Mouse (Mus musculus): ENCODE results near the gene Senp5. TPM values are rescaled to one million over a fixed set of nuclear protein-coding genes. Genes with fewer than 3 reads are reported as not detected.

The Senp5 gene
- 3.7 and 3.8 TPM in 2 replicates for polyA plus RNA-seq (2015; fragmentation: Nextera tagmentation; extraction: Ambion mirVana)

- peak within 1 kb of the TSS; percentile 83 for H3K4me3 ChIP-seq (ENCODE audit: low read depth, low read length)
- H3K9me3 ChIP-seq (ENCODE audit: low read length), result no peaks in the 10 kb centered on the region
- DNase-seq (peak; percentile 94), ATAC-seq (peak; percentile 97)
- TF ChIP-seq EP300 (IDR thresholded peaks at IDR 0.05; ENCODE audit: low read depth), result no peak
- TF ChIP-seq CTCF (IDR thresholded peaks at IDR 0.05; ENCODE audit: low read depth), result peak; percentile 52
- peaks cover 13% of the 10 kb centered on the region for H3K4me1 ChIP-seq (ENCODE audit: insufficient read depth)
- H3K36me3 ChIP-seq (replicated peaks; ENCODE audit: insufficient read depth, low read length), result no peaks in the 10 kb centered on the region
- H3K4me2 ChIP-seq (ENCODE audit: low read depth, low read length), result peak within 1 kb of the TSS; percentile 86
- H3K9ac ChIP-seq (replicated peaks), result peak within 1 kb of the TSS; percentile 89
- under 1% methylated on average over 64 of the region's 66 CpGs for WGBS (ENCODE audit: insufficient replicate concordance)
- peak within 1 kb of the TSS; percentile 86 for H3K27ac ChIP-seq (ENCODE audit: low read depth)
- no peaks in the 10 kb centered on the region for H3K27me3 ChIP-seq (ENCODE audit: insufficient read depth, low read length)
Measured at GRCm38 (mm10) chr16:32002509-32003477, at the start of gene Senp5. Gene Senp5 (minus strand): TSS chr16:32003287.

GRCm38 (mm10) chr16:32042367-32042766 lies 39.3 kb upstream of the Senp5 start:
- 89% methylated on average over 4 of the region's 4 CpGs for WGBS (ENCODE audit: insufficient replicate concordance)
- Histone ChIP-seq H3K27ac (ENCODE audit: low read depth) (no peak overlapping the region), H3K9me3 (ENCODE audit: low read length) (no peaks in the 10 kb centered on the region), H3K36me3 (replicated peaks; ENCODE audit: insufficient read depth, low read length) (peaks cover 61% of the 10 kb centered on the region), H3K27me3 (ENCODE audit: insufficient read depth, low read length) (no peaks in the 10 kb centered on the region), H3K4me2 (ENCODE audit: low read depth, low read length) (no peak overlapping the region), H3K4me1 (ENCODE audit: insufficient read depth) (no peaks in the 10 kb centered on the region), H3K9ac (replicated peaks) (no peak overlapping the region), H3K4me3 (ENCODE audit: low read depth, low read length) (no peak overlapping the region)
- no peak for ATAC-seq
- no peak for DNase-seq
- TF ChIP-seq EP300 (IDR thresholded peaks at IDR 0.05; ENCODE audit: low read depth) (no peak), CTCF (IDR thresholded peaks at IDR 0.05; ENCODE audit: low read depth) (peak; percentile 49)

- no peaks in the 10 kb centered on the region for H3K4me1 ChIP-seq (ENCODE audit: insufficient read depth)
- H3K27ac ChIP-seq (ENCODE audit: low read depth), result no peak overlapping the region
- H3K4me2 ChIP-seq (ENCODE audit: low read depth, low read length), result no peak overlapping the region
- H3K9me3 ChIP-seq (ENCODE audit: low read length), result no peaks in the 10 kb centered on the region
- DNase-seq, result no peak
- 94% methylated on average over 9 of the region's 9 CpGs for WGBS (ENCODE audit: insufficient replicate concordance)
- no peak overlapping the region for H3K9ac ChIP-seq (replicated peaks)
- peaks cover 65% of the 10 kb centered on the region for H3K36me3 ChIP-seq (replicated peaks; ENCODE audit: insufficient read depth, low read length)
- TF ChIP-seq CTCF (IDR thresholded peaks at IDR 0.05; ENCODE audit: low read depth) (no peak), EP300 (IDR thresholded peaks at IDR 0.05; ENCODE audit: low read depth) (no peak)
- no peaks in the 10 kb centered on the region for H3K27me3 ChIP-seq (ENCODE audit: insufficient read depth, low read length)
- no peak overlapping the region for H3K4me3 ChIP-seq (ENCODE audit: low read depth, low read length)
- ATAC-seq, result no peak
Measured at GRCm38 (mm10) chr16:32019678-32020077, 16.6 kb upstream of the Senp5 start.

GRCm38 (mm10) chr16:32010330-32010729 lies 7.2 kb upstream of the Senp5 start:
- no peak overlapping the region for H3K27ac ChIP-seq (ENCODE audit: low read depth)
- peaks cover 4% of the 10 kb centered on the region; the same call in 1 of the 2 replicates for H3K4me1 ChIP-seq (ENCODE audit: insufficient read depth)
- no peak overlapping the region for H3K4me3 ChIP-seq (ENCODE audit: low read depth, low read length)
- DNase-seq, result no peak
- H3K9ac ChIP-seq (replicated peaks), result no peak overlapping the region
- 67% methylated on average over 4 of the region's 4 CpGs for WGBS (ENCODE audit: insufficient replicate concordance)
- ATAC-seq, result no peak
- H3K4me2 ChIP-seq (ENCODE audit: low read depth, low read length), result no peak overlapping the region
- H3K36me3 ChIP-seq (replicated peaks; ENCODE audit: insufficient read depth, low read length), result no peaks in the 10 kb centered on the region
- no peaks in the 10 kb centered on the region for H3K27me3 ChIP-seq (ENCODE audit: insufficient read depth, low read length)
- H3K9me3 ChIP-seq (ENCODE audit: low read length), result no peaks in the 10 kb centered on the region
- no peak for TF ChIP-seq CTCF (IDR thresholded peaks at IDR 0.05; ENCODE audit: low read depth)
- TF ChIP-seq EP300 (IDR thresholded peaks at IDR 0.05; ENCODE audit: low read depth), result no peak

DNA sequence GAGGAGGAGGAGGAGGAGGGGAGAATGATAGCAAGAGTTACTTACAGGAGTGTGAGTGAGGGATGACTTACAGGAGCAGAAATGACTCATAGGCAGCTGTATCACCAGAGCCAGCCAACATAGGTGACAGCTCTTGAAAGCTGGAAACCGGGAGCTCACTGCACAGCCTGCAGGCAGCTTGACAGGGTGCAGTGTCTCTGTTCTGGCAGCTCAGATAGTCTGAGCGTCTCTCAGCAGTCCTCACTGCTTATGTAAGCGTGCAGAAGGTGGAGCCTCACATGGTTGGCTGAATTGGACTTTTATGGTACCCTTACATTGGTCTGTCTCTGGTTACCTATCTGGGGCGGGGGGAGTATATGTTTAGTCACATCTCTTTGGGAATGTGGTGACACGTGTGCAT lies 6.8 kb upstream of the Senp5 start:
- Histone ChIP-seq H3K4me1 (ENCODE audit: insufficient read depth) (peaks cover 4% of the 10 kb centered on the region; the same call in 1 of the 2 replicates), H3K4me2 (ENCODE audit: low read depth, low read length) (no peak overlapping the region; the same call in 1 of the 2 replicates), H3K9ac (replicated peaks) (no peak overlapping the region), H3K36me3 (replicated peaks; ENCODE audit: insufficient read depth, low read length) (no peaks in the 10 kb centered on the region), H3K9me3 (ENCODE audit: low read length) (no peaks in the 10 kb centered on the region), H3K4me3 (ENCODE audit: low read depth, low read length) (no peak overlapping the region), H3K27ac (ENCODE audit: low read depth) (no peak overlapping the region), H3K27me3 (ENCODE audit: insufficient read depth, low read length) (no peaks in the 10 kb centered on the region)
- DNase-seq, result peak; percentile 22
- TF ChIP-seq EP300 (IDR thresholded peaks at IDR 0.05; ENCODE audit: low read depth), result no peak
- 0 out of 2 replicates have a peak, but pooled peaks have one; percentile 10 for TF ChIP-seq CTCF (IDR thresholded peaks at IDR 0.05; ENCODE audit: low read depth)
- ATAC-seq, result peak; percentile 68
- 26% methylated on average over 5 of the region's 5 CpGs for WGBS (ENCODE audit: insufficient replicate concordance)

DNA sequence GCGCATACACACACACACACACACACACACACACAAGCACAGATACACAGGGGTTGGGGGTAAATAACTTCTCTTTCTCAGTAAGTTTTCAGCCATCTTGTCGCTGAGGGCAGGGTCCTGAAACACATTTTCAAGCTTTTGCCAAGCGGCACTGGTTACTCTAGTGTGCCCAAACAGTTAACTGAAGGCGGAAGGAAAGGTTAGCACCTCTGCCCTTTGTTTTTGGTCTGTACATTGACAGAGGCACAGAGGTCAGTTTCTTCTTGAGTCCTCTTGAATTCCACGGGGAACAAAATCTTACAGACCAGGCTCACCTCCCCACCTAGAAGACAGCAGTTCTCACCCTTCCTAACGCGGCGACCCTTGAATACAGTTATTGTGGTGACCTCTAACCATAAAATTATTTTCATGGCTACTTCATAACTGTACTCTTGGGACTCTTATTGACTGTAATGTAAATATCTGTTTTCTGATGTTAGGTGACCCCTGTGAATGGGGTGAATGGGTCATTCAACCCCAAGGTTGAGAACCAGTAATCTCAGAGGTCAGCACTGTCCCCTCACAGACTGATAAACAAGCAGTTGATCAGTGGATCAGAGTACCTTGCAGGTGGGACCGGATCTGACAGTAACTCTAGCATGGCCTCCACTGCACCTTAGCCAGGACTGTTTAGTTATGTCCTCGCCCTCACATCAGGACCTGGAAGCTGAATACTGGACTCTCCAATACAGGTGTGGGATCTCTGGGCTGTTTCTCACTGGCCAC lies 5.6 kb upstream of the Senp5 start:
- no peaks in the 10 kb centered on the region for H3K36me3 ChIP-seq (replicated peaks; ENCODE audit: insufficient read depth, low read length)
- H3K4me3 ChIP-seq (ENCODE audit: low read depth, low read length), result no peak overlapping the region; the same call in 1 of the 2 replicates
- ATAC-seq (peak; percentile 68), DNase-seq (no peak)
- no peaks in the 10 kb centered on the region for H3K27me3 ChIP-seq (ENCODE audit: insufficient read depth, low read length)
- H3K9me3 ChIP-seq (ENCODE audit: low read length), result no peaks in the 10 kb centered on the region
- peak overlapping the region; percentile 22 for H3K9ac ChIP-seq (replicated peaks)
- H3K4me1 ChIP-seq (ENCODE audit: insufficient read depth), result peaks cover 6% of the 10 kb centered on the region
- WGBS (ENCODE audit: insufficient replicate concordance), result 60% methylated on average over 10 of the region's 10 CpGs
- no peak for TF ChIP-seq CTCF (IDR thresholded peaks at IDR 0.05; ENCODE audit: low read depth)
- TF ChIP-seq EP300 (IDR thresholded peaks at IDR 0.05; ENCODE audit: low read depth), result no peak
- H3K4me2 ChIP-seq (ENCODE audit: low read depth, low read length), result peak overlapping the region; percentile 34
- H3K27ac ChIP-seq (ENCODE audit: low read depth), result peak overlapping the region; percentile 73

Measured in liver, postnatal 0 days (tissue).